Mouse (Mus musculus): ENCODE results near the gene Lrrc15.

The Lrrc15 gene

DNA sequence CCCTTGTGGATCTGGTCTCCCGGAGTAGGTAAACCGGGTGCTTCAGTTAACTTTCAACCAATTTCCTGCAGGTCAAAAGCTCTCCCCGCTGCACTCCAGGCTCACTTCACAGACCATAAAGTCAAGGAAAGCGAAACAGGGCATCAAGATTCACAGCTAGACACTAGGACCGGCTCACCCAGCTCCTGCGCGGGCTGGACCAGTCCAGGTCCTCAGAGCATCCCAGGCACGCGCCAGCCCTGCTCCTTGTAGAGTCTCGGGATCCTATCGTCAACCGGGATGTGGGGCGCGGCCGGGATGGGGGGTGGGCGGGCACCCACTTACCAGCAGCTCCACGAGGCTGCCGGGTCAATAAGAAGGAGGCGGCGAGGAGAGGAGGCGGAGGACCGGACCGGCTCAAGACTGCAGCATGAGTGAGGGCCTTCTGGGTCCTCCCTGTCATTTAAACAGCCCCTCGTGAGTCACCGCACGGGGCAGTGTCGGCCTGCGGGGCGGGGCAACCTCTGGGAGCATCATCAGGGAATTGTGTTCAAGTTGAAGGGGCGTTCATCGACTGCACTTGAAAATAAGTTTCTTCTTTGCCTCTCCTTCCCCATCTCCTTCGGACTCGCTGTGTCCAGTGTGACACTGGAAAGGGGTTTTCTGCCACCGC lies at the start of gene Lrrc15:
Gene Lrrc15, minus strand, starts transcription at position 413 of the 652 bp plus-strand sequence.
- DNase-seq (ENCODE audit: low read depth): no peak

DNA sequence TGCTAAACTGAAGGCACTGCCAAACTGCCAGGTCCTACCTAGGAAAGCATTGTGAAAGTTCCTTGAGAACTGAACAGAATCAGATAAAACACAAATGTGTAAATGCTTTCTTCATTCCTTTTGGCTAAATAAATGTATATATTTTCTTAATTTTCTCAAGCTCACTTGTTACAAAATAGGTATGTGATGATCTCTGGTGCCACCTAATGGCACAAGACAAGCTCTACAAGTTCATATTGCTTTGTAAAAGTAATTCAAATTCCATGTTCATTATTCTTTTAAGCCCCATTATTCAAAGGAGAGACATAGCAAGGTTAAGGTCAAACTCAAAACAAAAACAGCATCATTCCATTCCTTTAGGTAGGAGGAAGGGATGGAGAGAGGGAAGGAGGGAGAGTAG lies 31.2 kb upstream of the Lrrc15 start:
- peak; percentile 55 for DNase-seq (ENCODE audit: low read depth)

DNA sequence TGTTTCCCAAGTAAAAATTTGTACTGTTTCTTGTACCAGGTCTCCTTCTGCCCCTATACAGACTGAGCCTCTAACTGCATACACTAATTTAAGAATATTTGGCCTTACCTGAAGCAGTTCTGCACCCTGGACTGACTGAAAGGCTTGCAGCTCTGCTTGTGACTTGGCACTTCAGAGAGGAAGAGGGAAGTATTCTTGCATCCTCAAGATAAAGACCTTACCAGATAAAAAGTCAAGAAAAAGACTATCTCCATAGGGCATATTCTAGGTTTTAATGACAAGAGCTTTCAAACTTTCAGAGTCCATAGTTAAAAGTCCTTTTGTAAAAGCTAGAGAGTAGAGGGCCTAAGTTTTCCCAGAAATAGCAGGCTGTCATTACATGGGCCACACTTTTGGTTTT lies 27.6 kb upstream of the Lrrc15 start, which contains the start of gene Gp5:
Gene Gp5, minus strand, starts transcription at position 133 of the 400 bp plus-strand sequence.
- peak; percentile 48 for DNase-seq (ENCODE audit: low read depth)

DNA sequence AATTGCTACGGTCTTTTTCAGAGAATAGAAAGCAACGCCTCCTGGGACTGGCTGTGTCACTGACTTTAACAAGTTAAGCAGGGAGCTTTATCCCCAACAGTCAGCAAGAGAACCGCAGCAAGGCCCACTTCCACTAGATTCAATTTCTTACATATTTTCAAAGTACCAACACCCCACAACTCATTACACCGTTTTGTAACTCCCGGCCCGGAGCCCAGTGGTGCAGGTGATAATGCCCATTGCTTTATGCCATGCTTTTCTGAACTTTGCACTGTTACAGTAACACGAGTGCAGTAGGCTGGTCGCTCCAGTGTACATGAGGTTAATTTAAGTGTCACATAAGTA lies 27.1 kb upstream of the Lrrc15 start:
- DNase-seq (ENCODE audit: low read depth): no peak

DNA sequence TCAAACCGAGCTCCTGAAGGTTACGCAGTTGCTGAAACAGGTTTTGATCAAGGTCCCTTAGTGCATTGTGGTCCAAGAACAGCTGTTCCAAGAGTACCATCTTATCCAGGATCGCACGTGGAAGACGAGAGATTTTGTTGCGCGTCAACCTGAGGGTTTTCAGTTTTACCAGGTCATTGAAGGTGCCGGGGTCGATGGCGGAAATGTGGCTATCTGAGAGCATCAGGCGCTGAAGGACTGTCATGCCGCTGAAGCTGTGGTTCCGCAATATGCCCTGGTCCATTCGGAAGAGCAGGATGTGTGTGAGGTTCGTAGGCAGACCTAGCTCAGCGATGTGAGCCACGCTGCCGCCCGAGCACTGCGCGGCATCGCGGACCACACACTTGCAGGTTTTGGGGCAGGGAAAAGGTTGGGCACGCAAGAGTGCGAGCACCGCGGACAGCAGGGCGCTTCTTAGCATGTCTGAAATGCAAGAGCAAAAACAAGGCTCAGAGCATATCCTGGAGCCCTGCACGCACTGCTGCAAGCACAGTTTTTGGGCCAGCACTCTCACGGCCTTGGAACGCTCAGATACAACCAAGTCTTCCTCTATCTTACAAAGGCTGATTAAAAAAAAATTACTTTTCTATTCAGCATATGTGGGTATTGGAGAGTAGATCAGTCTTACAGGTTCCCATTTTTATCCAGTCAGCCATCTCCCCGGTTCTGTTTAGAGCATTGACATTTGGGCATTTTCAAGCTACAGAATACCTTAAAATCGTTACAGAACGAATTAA lies 26.5 kb upstream of the Lrrc15 start:
- no peak for DNase-seq (ENCODE audit: low read depth)

DNA sequence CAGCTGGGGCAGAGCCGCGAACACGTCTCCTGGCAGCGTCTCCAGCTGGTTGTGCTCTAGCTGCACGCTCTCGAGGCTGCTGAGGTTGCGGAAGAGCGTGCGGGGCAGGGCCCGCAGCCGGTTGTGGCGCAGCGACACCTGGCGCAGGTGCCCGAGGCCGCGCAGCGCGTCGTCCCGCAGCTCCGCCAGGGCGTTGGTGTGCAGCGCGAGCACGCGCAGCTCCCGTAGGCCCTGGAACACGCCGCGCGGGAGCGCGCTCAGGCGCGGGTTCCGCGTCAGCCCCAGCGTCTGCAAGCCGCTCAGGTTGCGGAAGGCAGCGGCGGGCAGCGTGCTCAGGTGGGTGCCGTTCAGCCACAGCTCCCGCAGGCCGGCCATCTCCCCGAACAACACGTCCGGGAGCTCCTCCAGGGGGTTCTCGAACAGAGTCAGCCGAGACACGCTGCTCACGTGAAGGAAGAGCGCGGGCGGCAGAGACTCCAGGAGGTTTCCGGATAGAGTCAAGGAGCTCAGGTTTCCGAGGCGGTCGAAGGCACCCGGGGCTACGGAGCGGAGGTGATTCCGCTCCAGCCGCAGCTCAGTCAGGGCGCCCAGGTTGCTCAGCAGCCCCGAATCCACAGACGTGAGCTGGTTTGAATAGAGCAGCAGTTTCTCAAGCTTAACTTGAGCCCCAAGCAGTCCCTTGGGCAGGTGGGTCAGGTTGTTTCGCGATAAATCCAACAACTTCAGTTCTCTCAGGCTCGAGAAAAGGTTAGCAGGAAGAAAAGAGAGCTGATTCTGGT lies 25.7 kb upstream of the Lrrc15 start:
- DNase-seq (ENCODE audit: low read depth): peak; percentile 27

DNA sequence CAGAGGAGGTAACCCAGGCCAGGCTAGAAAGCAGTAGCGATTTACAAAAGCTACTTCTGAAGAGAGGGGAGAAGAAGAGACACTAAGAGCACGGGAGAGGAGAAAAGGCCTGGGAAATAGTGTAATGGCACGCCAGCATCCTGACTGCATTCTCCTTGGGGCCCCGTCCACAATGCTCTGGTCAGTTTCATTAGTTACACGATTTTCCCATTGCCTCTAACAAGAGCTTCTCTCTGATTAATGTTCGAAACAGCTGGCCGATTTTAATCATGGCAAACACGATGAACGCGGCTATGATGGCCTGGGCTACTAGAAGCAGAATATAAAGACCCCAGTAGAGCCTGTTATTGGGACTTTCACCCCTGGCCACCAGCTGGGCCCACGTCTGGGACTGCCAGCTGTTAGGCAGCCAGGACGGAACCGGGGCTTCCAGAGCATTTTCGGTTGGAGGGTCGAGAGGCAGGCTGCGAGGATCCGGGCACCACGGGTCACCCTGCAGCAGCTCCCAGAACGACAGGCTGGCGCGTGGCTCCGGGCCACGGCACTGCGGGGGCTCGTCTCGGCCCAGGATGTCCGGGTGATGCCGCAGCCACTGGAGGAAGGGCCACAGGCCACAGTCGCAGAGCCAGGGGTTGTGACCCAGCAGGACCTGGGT lies 25.0 kb upstream of the Lrrc15 start:
- no peak for DNase-seq (ENCODE audit: low read depth)

DNA sequence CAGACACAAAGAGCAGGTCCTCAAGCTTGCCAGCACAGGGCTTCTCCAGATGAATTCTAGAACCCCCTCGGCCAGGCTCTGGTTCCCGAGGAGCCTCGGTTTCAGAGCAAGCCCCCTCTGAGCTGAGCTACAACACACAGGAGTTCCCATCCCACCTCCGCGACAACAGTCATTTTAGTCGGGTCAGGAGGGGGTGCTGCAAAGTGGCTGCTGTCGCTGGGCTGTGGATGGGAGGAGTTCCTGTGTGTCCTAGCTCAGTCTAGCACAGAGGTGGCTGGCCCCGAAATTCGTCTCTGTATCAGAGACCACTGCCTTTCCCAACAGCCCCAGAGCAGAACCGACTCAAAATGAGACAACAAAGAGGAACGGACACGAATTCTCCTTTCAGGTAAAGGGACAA lies 24.2 kb upstream of the Lrrc15 start:
- no peak for DNase-seq (ENCODE audit: low read depth)

DNA sequence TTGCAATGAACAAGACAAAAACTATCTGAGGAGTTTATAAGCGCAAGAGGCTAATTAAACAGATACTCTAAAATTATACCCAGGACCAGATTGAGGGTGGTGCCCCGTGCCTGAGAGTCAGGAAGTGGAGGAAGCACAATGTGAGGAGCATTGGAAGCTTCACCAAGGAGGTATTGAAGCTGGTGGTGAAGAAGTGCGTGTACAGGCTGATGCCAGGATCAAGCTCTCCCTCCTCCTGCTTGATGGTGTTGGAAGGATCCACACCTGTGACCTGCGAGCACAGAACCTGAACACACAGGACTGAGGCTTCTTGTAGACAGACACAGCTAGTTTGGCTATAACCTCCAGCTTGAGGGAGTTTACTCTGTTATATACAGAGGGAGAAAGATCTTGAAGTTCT lies 23.0 kb upstream of the Lrrc15 start:
- no peak for DNase-seq (ENCODE audit: low read depth)

DNA sequence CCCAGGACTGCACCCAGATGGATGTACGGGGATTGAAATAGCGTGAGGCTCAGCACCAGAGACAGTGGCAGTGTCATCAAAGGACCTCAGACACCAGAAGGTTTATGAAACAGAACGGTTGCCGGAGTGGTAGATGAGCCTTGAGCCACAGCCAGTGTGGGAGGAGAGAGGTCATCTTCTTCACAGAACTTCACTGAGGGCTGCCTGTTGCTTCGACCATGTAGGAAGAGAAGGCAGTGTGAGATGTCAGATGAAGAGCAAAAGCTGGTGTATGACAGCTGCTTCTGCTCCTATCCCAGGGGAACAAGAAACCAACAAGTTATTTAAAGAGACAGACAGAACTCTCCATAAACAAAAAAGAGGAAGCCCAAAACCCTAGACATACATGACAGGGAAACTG lies 21.2 kb upstream of the Lrrc15 start:
- no peak for DNase-seq (ENCODE audit: low read depth)

DNA sequence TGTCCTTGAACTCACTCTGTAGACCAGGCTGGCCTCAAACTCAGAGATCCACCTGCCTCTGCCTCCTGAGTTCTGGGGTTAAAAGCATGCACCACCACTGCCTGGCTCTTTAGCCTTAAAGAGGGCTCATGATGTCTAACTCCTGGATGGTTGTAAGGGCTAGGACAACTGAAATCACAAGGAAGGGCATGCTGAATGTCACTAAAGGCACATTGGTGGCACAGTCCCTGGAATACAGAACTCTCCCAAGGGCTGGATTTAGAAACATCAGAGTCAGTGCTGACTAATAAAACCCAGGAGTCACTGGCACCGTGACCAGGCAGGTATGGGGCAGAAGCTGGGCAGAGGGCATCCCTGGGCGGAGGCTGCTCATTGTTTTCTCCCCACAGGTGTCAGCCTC lies 20.4 kb upstream of the Lrrc15 start:
- no peak for DNase-seq (ENCODE audit: low read depth)

DNA sequence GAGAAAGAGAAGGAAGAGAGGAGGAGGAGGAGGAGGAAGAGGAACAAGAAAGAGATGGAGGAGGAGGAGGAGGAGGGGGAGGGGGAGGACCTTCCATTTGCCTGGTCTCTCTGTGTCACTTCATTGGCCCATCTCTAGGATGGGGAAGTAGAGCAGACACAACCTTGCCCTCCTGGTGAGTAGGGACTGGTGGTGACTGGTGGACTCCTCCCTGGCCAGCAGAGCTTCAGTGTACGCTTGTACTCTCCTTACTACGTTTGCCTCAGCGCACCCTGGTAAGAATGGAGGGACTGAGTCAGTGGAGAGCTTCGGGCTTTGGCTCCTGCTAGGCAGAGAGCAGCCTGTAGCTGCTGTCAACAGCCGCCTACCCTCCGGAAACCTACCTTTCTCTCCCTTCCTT lies 19.6 kb upstream of the Lrrc15 start:
- DNase-seq (ENCODE audit: low read depth): no peak

DNA sequence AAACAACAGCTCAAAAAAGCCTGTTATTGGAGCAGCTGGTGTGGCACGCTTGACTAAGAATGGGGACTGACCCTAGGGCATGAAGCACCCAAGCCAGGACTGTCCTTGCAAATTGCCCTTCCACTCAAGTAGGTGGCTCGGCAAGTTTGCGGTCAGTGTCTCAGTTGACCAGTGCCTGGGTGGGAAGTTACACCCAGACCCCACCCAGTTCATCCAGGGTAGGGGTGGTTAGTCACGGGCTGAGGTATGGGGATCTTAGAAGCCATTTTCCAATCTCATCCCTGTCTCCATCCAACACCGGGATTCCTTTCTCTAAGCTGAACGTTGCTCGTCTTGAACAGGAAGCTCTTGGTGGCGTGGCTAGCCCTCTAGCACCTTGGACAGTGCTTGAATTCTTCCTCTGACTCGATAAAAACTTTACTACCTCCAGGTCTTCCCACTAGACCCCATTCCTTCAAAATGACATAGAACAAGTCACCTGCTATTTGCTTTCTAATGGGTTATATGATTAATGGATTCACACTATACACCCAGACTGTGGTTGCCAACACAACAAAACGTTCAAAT lies 16.7 kb upstream of the Lrrc15 start:
- DNase-seq (ENCODE audit: low read depth): no peak

DNA sequence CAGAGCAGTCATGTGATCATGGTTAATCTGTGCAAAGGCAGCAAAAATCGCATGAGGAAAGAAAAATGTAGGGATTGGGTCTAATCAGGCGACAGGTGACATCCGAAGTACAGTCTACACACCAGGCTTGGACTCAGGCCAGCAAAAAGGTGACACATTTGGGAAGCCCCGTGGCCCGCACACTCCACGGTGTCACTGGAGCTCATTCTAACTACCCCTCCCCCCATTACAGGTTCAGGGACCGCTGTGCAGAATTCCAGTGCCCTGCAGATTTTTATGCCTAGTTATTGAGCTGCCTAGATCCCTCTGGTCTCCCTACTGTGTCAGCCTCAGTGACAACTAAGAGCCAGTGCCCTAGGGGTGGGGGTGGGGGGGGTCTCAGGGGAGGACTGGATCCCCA lies 14.4 kb upstream of the Lrrc15 start:
- DNase-seq (ENCODE audit: low read depth): no peak

DNA sequence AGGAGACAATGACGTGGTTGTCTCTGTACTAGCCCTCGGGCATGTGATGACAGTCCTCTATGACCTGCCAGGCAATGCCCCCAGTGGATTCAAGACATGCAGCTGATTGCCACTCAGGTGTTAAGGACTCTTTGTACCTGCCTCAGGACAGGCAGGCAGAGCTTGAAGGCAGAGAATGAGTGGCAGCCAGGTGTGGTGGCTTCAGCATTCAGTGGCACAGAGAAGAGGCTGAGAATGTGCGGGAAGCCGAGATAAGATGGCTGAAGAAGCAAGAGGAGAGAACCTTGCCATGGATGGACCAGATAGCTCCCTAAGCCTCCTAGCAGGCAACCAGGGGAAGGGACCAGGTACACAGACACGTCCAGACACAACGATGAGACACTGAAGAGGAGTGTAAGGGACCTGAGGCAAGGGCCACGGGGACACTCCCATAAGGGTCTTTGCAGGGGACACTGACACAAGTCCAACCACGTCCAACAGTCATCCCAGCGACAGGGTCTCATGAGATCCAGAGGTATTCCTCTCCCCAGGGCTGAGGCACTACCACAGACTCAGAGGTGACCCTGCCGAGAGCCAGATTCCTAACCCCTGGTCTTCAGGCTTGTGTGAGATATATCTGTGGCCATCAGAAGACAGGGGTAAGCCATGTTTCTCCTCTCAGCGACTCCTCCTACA lies 13.7 kb upstream of the Lrrc15 start:
- no peak for DNase-seq (ENCODE audit: low read depth)

DNA sequence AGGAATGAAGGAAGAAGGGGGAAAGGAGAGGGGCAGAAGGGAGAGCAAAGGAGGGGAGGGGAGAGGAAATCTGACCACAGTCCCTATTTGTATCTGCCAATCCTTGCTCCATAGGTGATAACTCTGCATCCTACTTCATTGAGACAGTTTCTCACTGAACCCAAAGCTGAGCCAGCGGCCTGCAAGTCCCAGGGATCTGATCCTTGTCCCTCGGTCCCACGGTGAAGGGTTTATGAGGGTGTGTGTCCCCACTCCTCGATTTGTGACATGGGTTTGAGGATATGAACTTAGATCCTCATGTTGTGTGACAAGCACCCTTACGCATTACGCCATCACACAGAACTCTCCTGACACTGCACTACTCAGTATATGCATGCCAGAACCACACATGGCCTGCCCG lies 12.1 kb upstream of the Lrrc15 start:
- DNase-seq (ENCODE audit: low read depth): no peak

DNA sequence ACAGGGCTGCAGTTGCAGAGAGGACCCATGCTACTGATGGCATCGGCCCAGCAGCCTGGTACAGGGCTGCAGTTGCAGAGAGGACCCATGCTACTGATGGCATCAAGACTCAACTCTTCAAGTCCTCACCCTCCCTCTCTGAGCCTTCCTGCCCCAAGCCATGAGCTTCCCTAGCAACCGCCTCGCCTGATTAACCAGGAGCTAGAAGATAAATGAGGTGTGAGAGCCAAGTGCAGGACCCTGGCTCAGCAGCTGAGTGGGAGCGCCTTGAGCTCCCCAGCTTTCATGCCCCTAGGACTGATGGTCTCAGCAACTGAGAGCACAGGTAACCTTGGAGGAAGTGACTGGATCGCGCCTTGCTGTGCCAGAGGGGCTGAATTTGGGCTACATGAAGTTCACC lies 7.4 kb upstream of the Lrrc15 start:
- no peak for DNase-seq (ENCODE audit: low read depth)

DNA sequence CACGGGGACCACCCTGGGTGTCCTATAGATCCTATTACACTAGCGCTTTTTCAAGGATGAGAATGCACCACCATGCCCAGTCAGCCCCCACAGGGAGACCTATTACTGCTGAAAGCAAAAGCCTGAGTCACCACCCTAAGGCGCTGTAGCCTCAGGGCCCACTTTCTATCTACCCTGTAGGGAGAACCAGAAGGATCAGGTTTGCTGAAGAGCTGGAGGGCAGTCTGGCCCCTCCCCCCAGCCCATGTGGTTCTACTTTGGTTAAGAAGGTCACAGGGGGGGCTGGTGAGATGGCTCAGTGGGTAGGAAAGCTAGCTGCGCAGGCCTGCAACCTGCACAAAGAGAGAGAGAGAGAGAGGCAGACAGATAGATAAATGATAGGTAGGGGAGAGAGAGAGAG lies 2.6 kb upstream of the Lrrc15 start:
- DNase-seq (ENCODE audit: low read depth): no peak

DNA sequence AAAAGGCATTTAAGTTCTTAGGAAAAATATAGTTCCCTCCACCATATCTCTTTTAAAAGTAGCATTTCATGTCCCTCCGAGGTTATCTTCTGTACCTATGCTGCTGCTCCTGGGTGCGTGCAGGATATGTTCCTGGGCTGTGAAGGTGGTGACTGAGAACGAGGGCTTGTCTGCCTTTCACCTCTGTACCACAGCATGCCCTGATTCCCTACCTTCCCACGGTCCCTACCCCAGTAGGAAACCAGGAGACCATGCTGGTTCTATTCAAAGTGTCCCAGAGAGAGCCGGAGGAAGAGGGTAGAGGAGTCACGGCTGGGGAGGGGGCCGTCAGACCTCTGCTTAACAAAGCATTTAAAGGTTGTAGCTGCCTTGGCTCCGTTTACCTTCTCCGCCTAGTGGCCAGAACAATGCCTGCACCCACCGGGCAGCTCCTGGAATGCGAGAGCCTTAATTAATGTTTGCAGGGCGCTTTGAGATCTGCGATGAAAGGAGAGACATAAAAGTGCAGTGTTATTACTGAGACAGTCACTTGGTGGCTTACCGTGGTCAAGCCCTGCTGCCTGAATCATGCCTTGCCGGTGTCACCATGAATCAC lies 784 bp upstream of the Lrrc15 start:
- peak; percentile 7 for DNase-seq (ENCODE audit: low read depth)

DNA sequence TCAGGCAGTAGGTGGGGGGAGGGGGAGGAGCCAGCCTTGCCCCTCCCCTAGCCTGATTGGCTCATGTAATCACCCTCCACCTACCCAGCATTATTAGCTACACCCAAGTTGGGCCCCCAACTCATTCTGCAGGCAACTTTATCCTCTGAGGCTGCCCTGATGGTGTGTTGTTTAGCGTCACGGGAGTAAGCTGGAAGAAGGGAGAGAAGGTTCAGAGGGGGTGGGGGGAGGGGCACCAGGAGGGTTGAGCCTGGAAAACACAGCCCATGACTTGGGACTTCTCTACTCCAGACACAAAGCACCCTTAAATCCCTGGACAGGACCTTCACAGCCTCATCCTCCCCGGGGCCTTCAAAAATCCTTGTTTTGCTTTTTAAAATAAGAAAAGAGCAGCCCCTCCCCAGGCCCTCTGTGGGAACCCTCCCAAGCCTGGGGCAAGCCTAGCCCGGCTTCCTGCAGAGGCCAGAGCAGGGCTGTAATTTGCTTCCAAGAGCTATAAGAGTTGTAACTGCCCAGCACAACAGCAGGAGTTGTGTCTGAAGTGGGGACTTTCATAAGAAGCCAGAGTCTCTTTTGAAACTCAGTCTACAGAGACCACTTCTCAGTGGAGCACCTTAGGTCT lies 2.3 kb downstream of the Lrrc15 start:
- DNase-seq (ENCODE audit: low read depth): no peak

DNA sequence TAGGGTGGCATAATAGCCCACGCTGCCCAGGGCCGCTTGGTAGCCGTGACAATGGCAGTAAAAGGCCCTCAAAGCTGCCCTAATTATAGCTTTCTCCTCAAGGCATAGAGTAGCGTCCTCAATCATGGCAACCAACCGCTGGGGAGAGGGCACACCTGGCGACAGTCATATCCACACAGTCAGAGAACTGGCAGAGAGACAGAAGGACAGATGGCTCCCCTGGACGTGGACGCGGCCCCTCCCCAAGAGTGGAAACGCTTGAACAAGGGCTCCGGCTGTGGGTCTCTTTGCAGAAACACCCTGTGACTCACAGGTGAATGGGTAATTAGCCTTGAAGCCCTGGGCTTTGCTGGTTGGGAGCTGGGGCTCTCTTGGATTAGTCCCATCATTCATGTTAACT lies 4.7 kb downstream of the Lrrc15 start:
- DNase-seq (ENCODE audit: low read depth): no peak

Data from c-Kit-positive CD71-positive TER-119-negative erythroid progenitor cells, embryonic 14.5 days (primary cell).